Mouse (Mus musculus): ENCODE data around the gene Taz.

Gene Taz

DNA sequence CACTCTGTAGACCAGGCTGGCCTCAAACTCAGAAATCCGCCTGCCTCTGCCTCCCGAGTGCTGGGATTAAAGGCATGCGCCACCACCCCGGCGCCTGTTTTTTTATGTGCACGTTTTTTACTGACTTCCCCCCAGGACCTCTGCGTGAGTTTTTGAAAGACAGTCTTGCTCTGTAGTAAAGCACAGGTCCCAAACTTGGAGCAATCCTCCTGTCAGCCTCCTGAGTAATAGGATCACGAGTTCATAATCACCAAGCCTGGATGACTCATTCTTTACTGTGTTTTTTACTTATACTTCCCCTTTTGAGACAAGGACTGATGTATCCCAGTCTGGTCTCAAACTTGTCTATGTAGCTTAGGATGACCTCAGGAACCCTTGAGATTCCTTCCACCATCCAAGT is 3.8 kb upstream of the Taz start:
- DNase-seq (ENCODE audit: low read depth in 2 of 2, low spot score in 2 of 2): no peak

DNA sequence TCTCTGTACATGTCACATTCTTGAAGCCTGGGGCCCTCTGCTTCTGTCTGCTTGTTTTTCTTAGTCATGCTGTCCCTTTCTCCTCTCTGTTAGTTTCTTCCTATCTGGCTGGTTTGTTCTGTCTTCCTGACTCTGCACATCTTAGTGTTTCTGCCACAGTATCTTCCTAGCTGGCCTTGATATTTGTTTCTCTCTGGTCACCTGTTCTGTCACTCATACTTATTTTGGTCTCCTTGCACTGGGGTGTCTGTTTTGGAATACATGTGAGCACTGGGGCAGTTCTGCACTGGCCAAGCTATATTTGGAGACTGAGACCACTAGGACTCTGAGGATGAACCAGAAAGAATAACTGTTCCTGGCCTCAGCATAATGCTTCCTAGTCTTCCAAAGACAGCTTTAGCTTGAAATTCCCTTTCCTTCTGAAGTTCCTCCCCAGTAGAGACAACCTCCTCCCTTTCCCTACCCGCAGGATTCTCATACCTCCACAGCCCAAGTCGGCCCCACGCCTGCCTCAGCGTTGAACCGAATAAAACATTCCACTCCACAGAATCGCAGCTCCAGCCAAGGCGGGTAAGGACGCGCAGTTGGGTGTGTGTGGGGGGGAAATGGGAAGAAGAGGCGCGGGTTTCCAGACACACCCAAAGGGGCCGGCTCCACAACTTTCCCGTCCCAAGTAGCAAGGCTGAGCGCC is 526 bp upstream of the Taz start:
- DNase-seq (ENCODE audit: low read depth in 2 of 2, low spot score in 2 of 2): no peak

DNA sequence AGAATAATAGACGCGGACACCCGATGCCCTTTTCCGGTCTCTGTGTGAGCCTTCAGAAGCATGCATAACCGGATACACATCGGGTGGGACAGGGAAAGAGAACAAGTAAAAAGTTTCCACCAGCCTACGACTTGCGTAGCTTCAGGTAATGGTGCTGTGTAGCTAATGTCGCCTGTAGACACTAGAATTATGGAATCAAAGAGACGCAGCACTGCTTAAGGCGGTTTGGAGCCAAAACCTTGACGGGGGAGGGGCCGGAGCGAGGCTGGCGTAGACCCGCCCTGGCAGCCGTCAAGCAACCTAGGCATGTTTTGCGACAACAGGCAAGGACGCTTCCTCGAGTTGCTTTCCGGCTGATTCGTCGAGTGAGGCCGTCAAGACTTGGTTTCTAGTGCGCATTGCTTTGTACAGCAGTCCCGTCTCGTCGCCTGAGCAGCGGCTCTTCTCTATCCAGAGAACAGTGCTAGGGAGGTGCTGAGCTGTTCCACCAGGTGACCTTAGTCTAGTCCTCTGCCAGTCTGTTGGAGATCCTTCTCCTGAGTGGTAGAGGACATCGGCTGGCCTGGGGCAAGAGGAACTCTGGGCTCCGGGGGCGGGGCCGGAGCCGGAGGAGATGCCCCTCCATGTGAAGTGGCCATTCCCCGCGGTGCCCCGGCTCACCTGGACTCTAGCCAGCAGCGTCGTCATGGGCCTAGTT is 831 bp downstream of the Taz start:
- DNase-seq (ENCODE audit: low read depth in 2 of 2, low spot score in 2 of 2): peak; percentile 73 to 84

DNA sequence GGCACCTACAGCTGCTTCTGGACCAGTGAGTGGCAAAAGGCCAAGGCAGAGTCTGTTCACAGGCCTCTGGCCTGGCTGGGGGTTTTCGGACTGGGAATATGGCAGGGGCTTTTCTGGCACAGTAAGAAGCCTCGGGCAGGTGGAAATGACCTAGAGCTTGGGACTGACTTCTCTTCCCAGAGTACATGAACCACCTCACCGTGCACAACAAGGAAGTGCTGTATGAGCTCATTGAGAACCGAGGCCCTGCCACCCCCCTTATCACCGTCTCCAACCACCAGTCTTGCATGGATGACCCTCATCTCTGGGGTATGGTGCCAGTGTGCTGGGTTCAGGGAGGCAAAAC is 1.4 kb downstream of the Taz start:
- DNase-seq (ENCODE audit: low read depth in 2 of 2, low spot score in 2 of 2): no peak

DNA sequence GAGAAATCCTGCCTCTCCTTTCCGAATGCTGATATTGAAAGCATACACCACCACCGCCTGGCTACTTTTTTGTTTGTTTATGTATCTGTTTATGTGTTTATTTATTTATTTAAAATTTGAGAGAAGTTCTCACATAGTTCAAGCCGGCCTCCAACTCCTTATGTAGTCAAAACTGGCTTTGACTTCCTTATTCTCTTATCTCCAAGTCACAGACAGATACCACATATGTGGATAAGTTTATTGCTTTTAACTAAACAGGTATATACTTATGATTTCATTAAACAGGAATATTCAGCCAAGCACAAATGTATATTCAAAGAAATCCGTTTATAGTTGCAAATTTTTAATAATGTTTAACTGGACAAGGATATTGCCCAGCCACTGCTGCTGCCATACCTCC is 11.7 kb downstream of the Taz start:
- DNase-seq (ENCODE audit: low read depth in 2 of 2, low spot score in 2 of 2): no peak

DNA sequence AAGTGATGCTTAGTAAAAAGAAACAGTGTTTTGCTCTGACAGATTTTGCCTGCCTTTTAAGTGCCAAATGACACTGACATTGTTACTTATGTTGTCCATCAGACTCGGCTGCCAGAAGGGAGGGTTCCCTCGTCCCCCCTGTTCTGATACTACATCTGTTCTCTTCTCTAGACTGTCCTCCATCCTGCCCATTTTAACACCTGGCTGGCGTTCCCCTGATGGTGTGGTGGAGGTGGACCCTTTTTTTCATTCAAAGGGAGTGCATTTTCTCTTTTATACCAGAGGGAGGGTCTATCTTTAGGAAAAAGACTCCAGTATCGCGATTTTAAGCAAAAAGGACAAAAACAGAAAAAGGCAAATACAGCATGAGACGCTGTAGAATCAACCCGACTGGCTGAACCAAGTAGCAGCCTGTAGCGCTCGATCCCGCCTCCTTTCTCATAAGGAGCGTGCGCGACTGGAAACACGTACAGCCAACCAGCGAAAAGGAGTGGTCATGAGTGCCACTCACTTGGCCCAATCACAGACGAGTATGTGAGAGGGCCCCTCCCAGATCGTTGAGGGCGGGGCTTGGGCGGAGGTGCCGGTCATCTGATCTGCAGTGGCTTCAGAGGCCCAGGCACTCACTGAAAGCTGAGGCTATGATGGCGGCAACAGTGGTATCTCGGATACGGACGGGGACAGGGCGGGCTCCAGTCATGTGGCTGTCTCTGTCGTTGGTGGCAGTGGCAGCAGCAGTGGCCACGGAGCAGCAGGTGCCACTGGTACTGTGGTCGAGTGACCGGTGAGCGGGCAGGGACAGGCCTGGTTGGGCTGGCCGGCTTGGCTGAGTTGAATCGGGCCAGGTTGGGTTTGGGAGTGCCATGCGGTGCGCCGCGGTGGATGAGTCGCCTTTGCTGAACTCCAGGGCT is 15.1 kb downstream of the Taz start, which contains the start of gene Atp6ap1:
Gene Atp6ap1, plus strand, starts transcription at position 560 of the 911 bp plus-strand sequence.
- peak; percentile 82 to 84 for DNase-seq (ENCODE audit: low read depth in 2 of 2, low spot score in 2 of 2)

DNA sequence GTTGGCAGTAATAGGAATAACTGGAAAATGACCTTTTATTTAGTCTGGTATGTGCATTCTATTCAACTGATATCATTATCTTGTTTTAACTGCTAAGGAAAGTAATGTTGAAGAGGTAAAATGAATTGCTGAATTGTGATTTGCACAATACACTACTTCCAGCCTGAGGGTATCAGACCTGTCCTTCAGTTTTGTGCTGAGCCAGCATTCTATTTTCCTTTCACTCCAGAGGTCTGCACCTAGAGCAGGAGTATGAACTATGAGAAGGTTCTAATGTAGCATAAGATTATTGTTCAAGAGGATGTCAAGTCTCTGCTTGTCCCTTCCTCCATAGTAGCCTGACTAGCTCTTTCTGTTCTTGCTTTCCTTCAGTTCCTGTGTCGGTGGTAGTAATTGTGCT is 16.6 kb downstream of the Taz start:
- no peak for DNase-seq (ENCODE audit: low read depth in 2 of 2, low spot score in 2 of 2)

DNA sequence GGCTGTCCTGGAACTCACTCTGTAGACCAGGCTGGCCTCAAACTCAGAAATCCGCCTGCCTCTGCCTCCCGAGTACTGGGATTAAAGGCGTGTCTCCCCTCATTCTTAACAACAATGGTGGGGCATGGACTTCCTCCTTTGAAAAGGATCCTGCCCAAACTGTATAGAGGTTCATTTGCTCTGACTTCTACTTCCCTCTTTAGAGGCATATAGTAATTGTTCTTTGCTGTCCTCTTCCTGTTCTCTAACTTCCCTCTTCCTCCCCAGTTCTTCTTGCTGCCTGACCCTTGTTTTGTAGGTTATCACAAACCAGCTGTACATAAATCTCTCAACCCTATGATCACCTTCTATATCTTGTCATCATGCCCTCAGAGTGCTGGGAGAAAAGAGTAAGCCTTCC is 18.0 kb downstream of the Taz start:
- no peak for DNase-seq (ENCODE audit: low read depth in 2 of 2, low spot score in 2 of 2)

DNA sequence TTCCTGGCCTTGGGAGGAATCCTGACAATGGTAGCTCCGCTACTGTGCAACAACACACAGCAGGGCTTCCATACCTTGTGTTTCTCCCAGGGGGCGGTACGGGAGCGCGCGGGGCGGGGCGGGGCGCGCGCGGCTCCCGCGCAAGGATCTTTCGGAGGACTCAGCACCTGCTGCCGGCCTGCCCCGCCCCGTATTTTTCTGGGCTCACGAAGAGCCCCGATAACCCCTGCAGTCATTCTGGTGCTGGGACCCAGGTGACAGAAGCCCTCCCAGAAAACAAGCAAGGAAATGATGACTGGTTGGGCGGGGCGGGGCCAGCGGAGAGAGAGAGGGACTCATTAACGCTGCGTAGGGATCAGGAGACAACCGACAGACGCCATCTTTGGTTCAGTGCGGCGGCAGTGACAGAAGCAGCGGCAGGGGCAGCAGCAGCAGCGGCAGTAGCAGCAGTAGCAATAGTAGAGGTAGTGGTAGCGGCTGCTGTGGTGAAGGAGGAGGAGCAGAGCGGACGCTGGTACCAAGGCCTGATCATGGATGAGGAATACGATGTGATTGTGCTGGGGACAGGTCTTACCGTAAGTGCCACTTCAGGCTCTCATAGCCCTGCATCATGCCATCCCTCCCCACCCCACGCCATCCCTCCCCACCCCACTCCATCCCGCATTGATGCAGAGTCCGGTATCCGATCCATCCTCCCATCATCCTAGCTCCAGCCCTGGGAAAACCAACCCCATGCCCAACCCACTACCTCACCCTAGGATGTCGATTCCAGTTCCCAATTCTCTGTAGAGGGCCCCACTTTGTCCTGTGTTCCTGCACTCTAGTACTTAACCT is 23.4 kb downstream of the Taz start, which contains the start of gene Gdi1:
Gene Gdi1, plus strand, starts transcription at position 132 of the 834 bp plus-strand sequence.
- DNase-seq (ENCODE audit: low read depth in 2 of 2, low spot score in 2 of 2): peak; percentile 69 to 74

DNA sequence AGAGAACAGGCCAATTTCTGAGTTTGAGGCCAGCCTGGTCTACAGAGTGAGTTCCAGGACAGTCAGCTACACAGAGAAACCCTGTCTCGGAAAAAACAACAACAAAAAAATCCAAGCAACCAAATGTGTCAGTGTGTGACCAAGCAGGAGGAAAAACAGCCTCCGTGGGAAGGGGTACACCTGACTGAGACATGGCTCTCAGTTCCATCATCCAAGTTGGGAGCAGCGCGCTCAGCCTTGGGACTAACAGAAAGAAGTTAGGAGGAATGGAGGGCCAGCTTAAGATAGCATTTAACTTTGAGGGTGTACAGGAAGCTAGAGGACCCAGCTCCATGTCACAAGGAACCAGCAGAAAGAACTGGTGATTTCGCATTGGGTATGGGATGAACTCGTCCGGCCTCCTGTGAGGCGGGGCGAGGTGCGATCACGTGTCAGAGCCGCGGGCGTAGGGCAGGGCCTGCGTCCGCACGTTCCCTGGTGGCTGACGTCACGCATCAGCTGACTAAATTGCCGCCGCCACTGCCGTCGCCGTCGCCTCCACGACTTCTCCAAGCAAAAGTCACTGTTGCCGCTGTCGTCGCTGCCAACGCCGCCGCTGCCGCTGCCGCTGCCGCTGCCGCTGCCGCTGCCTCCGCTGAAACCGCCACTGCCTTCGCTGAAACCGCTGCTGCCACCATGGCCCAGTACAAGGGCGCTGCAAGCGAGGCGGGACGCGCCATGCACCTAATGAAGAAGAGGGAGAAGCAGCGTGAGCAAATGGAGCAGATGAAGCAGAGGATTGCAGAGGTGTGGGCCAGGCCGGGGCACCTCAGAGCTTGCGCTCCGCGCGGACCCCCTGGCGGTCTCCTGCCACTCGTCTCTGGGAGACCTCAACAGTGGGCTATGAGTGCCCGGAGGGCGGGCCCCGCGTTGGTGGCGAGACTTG is 31.1 kb downstream of the Taz start, which contains the start of gene Fam50a:
Gene Fam50a, plus strand, starts transcription at position 494 of the 925 bp plus-strand sequence.
- peak; percentile 77 to 82 for DNase-seq (ENCODE audit: low read depth in 2 of 2, low spot score in 2 of 2)

DNA sequence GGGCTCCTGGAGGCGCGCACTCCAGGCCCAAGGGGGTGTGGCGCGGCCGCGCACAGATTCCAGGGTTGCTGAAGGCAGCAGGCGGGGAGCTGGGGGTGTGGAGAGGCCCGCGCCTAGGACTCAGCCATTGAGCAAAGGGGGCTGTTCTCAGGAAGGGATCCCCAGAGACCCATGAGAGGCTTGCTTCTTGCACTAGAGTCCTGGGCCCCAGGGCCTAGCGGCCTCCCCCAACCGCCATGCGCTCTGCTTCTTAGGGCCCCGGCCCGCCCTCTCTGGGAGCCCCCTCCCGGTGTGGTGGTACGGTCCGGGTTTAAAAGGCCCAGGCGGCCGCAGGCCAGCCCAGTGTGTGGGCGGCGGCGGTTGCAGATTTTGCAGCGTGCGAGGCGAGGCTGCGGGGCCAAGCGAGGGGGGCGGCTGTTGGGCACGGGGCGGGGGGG is 47.0 kb downstream of the Taz start, which contains the start of gene Plxna3:
Gene Plxna3, plus strand, starts transcription at position 342 of the 437 bp plus-strand sequence.
- DNase-seq (ENCODE audit: low read depth in 2 of 2, low spot score in 2 of 2): peak; percentile 38 to 53

DNA sequence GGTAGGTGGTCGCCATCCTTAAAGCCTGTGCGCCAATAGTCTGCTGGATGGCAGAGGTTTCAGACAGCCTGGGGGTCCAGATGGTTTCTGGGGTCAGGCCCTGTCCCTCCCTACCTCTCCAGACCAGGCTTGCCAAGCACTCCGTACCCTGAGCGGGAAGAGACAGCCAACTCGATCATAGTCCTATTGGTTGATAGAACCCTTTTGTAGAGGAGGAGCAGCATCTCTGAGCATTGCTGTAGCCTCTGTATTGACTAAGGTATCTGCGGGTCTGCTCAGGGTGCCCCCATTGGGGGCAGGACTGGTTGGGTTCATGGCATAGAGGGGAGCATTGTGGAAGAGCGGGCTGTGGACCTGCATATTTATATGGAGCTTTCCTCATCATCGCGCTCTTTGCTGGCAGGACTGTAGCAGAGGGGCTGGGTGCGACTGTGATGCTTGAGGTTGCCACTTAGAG is 47.5 kb downstream of the Taz start:
- DNase-seq (ENCODE audit: low read depth in 2 of 2, low spot score in 2 of 2): no peak

DNA sequence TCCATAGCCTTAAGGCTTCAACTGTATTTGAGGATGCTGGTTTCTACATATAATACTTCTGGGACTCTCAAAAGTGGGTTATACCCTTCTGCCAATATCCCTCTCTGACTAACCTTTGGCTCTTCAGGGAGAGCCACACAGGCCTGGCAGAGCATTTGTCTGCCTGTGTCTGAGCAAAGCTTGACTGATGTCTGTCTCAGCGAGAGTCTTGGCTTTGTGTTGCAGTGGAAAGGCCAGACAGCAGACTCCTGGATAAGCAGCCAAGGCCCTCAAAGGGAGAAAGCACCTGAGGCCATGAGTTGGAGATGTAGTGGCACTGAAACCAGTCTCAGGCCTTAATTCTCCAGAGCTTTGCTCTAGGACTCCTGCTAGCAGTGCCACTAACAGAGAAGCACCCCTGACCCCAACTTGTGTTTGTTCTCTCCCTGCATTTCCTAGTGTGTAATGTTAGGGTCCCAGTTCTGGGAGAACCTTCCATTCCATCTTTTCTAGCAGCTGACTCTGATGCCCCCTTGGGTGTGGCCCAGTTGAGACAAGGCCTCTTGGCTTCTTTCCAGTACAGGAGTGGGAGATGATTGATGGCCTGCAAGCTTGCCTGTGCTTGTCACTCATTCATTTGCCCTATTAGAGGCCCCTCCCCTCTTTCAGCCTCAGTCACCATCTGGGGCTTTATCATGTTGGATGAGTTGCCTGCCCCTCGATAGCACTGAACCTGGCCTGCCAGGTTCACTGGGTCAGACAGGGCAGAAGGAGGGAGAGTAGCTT is 48.6 kb downstream of the Taz start:
- DNase-seq (ENCODE audit: low read depth in 2 of 2, low spot score in 2 of 2): no peak
